Mouse (Mus musculus) midbrain, embryonic 15.5 days (tissue): ENCODE measurements at regions not wholly inside any gene's neighbourhood (a gene's known extent, or its start where the extent isn't known, plus 50 kb on each side); places are given as distances from the start of the nearest gene placed in this dataset.

ENCODE experiments used
- ATAC-seq: fragments of 200-750 bp; cut with Nextera tagmentation; replicated peaks from 2 replicates; pipeline ENCODE4 v1.8.0; 2017; ENCODE audit warnings: moderate TSS enrichment
- H3K27ac ChIP-seq: fragments of 300-500 bp; sonication (generic); 2 replicates; pipeline ENCODE4 v1.5.1; 2015; ENCODE audit warnings: mild to moderate bottlenecking, inconsistent platforms
- H3K27me3 ChIP-seq: fragments of 300-500 bp; sonication (generic); replicated peaks from 2 replicates; pipeline ENCODE4 v1.6.1; 2015; ENCODE audit warnings: inconsistent platforms
- H3K36me3 ChIP-seq: fragments of 300-500 bp; sonication (generic); replicated peaks from 2 replicates; pipeline ENCODE4 v1.6.1; 2015; ENCODE audit warnings: inconsistent platforms
- H3K4me1 ChIP-seq: fragments of 300-500 bp; sonication (generic); 2 replicates; pipeline ENCODE4 v1.6.1; 2015; ENCODE audit warnings: inconsistent platforms
- H3K4me2 ChIP-seq: fragments of 300-500 bp; sonication (generic); 2 replicates; pipeline ENCODE4 v1.6.1; 2015; ENCODE audit warnings: inconsistent platforms, mild to moderate bottlenecking, moderate library complexity
- H3K4me3 ChIP-seq: fragments of 300-500 bp; sonication (generic); 2 replicates; pipeline ENCODE4 v1.5.1; 2015; ENCODE audit warnings: mild to moderate bottlenecking, inconsistent platforms
- H3K9ac ChIP-seq: fragments of 300-500 bp; sonication (generic); 2 replicates; pipeline ENCODE4 v1.6.1; 2015; ENCODE audit warnings: mild to moderate bottlenecking, inconsistent platforms
- H3K9me3 ChIP-seq: fragments of 300-500 bp; sonication (generic); 2 replicates; pipeline ENCODE4 v1.6.1; 2016; ENCODE audit warnings: inconsistent platforms
- WGBS: fragments of 180-500 bp; shearing (Covaris S2); methylation state at CpG from one replicate; pipeline ENCODE4 v1.1.7; 2015; ENCODE audit warnings: mixed read lengths; 5-methylcytosine and 5-hydroxymethylcytosine counted together

DNA sequence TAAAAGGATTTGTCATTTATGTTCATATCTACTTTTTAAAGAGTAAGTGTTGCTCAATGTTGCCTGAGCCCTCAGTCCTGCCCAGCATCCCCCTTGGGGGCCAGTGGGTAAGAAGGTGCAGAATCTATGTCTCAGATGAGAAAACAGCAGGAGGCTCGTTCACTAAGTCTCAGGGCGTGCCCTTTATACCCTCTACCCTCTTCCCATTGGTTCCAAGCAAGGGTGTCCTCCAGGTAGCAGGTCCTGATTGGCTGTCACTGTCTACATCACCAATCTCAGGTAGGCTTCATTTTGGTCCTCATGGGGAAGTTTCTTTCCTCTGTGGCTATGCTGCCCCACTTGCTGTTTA lies 420.3 kb downstream of the Basp1 start:
- H3K36me3 ChIP-seq, result no peaks in the 10 kb centered on the region
- no peak overlapping the region; the same call in 1 of the 2 replicates for H3K4me2 ChIP-seq
- 78% methylated on average over 2 of the region's 2 CpGs for WGBS
- no peak overlapping the region for H3K9ac ChIP-seq
- no peak overlapping the region for H3K4me3 ChIP-seq
- no peaks in the 10 kb centered on the region for H3K27me3 ChIP-seq
- peak; percentile 64 for ATAC-seq
- peaks cover 10% of the 10 kb centered on the region for H3K4me1 ChIP-seq
- peak overlapping the region; percentile 85 for H3K27ac ChIP-seq
- no peaks in the 10 kb centered on the region for H3K9me3 ChIP-seq

DNA sequence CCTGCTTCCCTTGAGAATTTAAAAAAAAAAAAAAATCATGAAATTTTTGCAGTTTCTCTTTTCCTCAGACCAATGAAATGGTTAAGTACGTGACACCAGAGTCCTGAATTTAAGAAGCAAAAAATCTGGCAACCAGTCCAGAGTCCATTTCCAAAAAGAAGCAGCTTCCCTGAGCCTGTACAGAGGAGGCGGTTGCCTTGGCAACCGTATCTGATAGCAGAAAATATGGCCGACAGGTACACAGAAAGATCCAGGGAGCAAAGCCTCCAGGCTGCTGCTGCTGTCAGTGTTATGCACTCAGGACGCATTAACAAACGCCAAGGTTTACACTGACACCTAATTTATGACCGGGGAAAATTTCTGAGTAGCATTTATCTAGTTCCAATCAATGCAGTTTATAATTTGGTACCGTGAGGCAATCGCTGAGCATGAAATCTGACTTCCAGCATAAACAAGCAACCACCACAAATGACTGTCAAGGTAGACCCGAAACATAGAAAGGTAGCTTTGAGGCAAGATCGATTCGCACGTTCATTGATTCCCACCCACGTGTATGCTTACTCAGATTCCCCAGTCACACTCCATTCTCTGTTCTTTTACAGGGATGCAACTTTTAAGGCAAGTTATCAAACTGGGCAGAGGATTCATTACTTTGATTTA lies 420.8 kb downstream of the Basp1 start:
- H3K9ac ChIP-seq, result peak overlapping the region; percentile 22; the same call in 1 of the 2 replicates
- peak; percentile 96 for ATAC-seq

DNA sequence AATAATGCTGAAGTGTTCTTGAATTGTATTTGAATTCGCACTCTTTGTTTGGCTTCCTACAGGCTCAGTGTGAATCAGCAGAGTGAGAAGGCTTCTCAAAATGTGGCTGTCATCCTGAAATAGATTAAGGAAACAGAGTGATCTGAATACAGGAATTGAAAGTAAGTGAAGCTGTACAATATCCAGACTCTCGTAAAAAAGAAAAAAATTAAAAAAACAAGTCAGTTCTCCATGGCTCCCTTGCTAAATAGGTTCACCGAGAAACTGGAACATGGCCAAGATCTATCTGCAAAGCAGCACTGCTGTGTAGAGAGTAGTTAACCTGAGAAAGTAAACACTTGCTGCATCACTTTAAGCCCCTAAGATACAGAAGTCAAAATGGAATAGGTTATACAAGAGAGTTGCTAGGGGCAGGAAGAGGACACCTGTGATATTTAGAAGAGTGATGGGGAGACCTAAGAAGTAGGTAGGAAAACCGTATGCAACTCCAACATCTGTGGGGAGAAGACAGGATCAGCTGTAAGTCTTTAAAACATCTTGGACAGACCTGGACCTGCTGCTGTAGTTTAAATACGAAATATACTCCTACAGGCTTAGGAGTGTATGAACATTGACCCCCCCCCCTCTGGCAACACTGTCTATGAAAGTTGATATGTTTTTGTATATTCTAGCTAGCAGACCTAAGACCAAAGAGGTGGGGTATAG lies 423.3 kb downstream of the Basp1 start:
- Histone ChIP-seq H3K27me3 (no peaks in the 10 kb centered on the region), H3K4me2 (no peak overlapping the region), H3K9me3 (no peaks in the 10 kb centered on the region), H3K4me3 (no peak overlapping the region), H3K9ac (no peak overlapping the region), H3K36me3 (no peaks in the 10 kb centered on the region), H3K27ac (no peak overlapping the region), H3K4me1 (peaks cover 10% of the 10 kb centered on the region)
- ATAC-seq, result no peak
- WGBS, result 64% methylated on average over 5 of the region's 5 CpGs

More for the DNA sequence above, 420.8 kb downstream of the Basp1 start:
- Histone ChIP-seq H3K4me1 (peaks cover 10% of the 10 kb centered on the region), H3K27ac (peak overlapping the region; percentile 85), H3K27me3 (no peaks in the 10 kb centered on the region), H3K9me3 (no peaks in the 10 kb centered on the region), H3K4me3 (0 out of 2 replicates have a peak overlapping the region, but pooled peaks have one; percentile 16), H3K4me2 (peak overlapping the region; percentile 34), H3K36me3 (no peaks in the 10 kb centered on the region)
- 45% methylated on average over 14 of the region's 14 CpGs for WGBS

DNA sequence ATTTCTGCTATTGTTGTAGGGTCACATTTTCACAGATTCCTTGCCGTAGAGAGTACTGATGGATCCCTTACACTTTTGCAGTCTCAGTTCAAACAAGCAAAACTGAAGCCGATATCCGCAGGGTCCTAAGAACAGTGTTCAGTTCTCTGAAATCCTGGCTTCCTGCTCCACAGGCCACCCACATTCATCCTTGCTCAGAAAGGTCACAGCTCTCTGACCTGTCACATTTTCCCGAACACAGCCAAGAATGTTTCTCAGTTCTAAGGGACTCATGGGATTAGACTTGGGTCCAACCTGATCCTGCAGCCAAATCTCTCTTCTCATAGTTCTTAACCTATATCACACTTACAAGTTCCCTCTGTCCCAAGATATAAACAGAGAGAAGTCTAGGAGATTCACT lies 432.7 kb downstream of the Basp1 start:
- Histone ChIP-seq H3K9ac (no peak overlapping the region), H3K4me2 (no peak overlapping the region), H3K4me3 (no peak overlapping the region), H3K4me1 (no peaks in the 10 kb centered on the region), H3K9me3 (no peaks in the 10 kb centered on the region), H3K36me3 (no peaks in the 10 kb centered on the region), H3K27ac (no peak overlapping the region), H3K27me3 (no peaks in the 10 kb centered on the region)
- no peak for ATAC-seq
- 27% methylated on average over 4 of the region's 4 CpGs for WGBS

DNA sequence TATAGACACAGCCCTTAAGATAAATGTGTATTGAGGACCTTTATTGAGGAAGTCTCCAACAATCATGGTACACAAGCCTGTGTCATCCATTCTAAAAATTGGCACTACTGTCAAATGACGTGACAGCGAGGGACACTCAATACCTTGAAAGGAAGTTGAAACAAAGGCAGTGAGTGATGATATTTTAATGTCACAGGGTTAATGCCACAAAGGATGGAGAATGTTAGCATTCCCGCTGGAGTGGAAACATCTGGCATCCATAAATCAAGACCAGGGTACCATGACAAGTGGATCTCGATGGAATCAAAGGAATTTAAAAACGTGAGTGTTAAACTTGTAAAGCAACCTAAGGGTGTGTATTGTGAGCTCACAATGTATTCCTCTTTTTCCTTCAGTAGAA lies 441.5 kb downstream of the Basp1 start:
- H3K9me3 ChIP-seq, result no peaks in the 10 kb centered on the region
- no peak overlapping the region for H3K4me3 ChIP-seq
- H3K9ac ChIP-seq, result no peak overlapping the region
- 0 out of 2 replicates have a peak, but pooled peaks cover 7% of the 10 kb centered on the region for H3K4me1 ChIP-seq
- no peak overlapping the region for H3K4me2 ChIP-seq
- WGBS, result 64% methylated on average over 5 of the region's 5 CpGs
- no peak overlapping the region for H3K27ac ChIP-seq
- H3K36me3 ChIP-seq, result no peaks in the 10 kb centered on the region
- no peaks in the 10 kb centered on the region for H3K27me3 ChIP-seq
- ATAC-seq, result no peak

DNA sequence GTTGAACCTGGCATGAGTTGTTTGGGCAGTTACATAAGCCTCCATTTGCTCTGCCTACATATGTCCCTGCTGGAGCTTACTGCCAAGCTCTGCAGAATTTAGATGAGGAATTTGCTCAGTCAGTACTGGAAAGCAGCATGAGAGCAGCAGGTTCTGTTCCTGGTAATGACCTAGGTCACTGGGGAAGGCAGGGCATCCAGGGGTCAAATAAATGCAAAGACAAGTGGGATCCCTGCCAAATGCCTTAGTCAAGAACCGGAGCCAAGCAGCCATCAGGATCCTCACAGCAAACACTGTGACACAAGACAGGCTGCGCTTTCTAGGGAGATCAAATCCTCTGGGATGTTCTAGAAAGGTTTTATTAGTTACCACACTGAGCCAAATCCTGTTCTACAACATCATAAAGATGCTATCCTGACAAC lies 444.2 kb downstream of the Basp1 start:
- 36% methylated on average over 2 of the region's 2 CpGs for WGBS
- no peak overlapping the region for H3K9ac ChIP-seq
- H3K36me3 ChIP-seq, result no peaks in the 10 kb centered on the region
- no peak overlapping the region for H3K27ac ChIP-seq
- ATAC-seq, result peak; percentile 56; the same call in 1 of the 2 replicates
- 0 out of 2 replicates have a peak, but pooled peaks cover 7% of the 10 kb centered on the region for H3K4me1 ChIP-seq
- no peaks in the 10 kb centered on the region for H3K9me3 ChIP-seq
- H3K4me2 ChIP-seq, result no peak overlapping the region
- H3K4me3 ChIP-seq, result no peak overlapping the region
- H3K27me3 ChIP-seq, result no peaks in the 10 kb centered on the region

DNA sequence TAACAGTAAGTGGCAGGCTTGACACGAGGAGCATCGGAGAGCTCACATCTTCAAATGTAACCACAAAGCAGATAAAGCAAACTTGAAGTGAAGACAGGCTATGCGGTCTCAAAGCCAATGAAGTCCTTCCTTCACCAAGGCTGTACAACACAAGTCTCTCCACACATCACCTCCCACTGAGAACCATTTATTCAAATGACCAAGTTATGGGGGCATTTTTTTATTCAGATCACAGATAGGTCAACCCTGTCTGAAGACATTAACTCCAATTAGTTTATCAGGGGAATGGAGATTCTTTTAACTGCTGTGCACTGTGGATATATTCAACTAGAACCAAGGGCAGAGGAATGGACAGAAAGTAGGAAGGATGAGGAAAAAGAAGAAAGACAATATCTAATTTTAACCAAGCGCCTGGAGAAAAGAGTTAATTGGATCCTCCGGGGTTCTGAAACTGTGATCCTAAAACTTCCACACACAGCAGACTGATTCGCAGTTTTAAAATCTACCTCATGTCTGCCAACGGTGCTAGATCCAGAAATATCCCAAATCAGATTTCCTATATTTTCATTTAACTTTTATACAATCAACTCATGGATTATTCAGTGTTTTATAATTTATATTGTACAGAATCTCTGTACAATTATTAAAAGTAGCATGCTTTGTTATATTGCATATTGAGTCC lies 444.8 kb downstream of the Basp1 start:
- 83% methylated on average over 7 of the region's 7 CpGs for WGBS
- no peaks in the 10 kb centered on the region for H3K9me3 ChIP-seq

DNA sequence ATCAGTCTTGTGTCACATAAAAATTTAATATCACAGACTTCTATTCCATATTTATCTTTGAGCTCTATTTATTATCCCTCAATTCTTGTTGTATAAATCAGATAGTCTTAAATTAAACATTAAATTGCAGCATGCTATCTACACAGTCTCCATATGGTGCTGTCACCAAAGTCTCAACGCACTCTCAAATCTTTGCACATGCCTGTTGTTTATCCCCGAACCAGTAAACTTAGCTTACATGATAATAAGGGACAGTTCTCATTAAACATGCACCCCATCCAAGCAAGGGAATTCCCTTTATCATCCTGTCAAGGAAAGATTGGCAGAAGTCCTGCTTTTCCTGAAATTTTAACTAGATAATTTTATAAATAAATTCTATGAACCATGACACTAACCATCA lies 483.8 kb downstream of the Basp1 start:
- 66% methylated on average over 2 of the region's 2 CpGs for WGBS
- Histone ChIP-seq H3K4me1 (no peaks in the 10 kb centered on the region), H3K4me3 (no peak overlapping the region), H3K36me3 (no peaks in the 10 kb centered on the region), H3K4me2 (no peak overlapping the region), H3K27me3 (no peaks in the 10 kb centered on the region), H3K27ac (no peak overlapping the region), H3K9ac (no peak overlapping the region), H3K9me3 (no peaks in the 10 kb centered on the region)
- ATAC-seq, result no peak

More for the DNA sequence above, 444.8 kb downstream of the Basp1 start:
- Histone ChIP-seq H3K4me2 (no peak overlapping the region), H3K4me1 (0 out of 2 replicates have a peak, but pooled peaks cover 7% of the 10 kb centered on the region), H3K9ac (no peak overlapping the region), H3K4me3 (no peak overlapping the region), H3K27me3 (no peaks in the 10 kb centered on the region), H3K27ac (no peak overlapping the region), H3K36me3 (no peaks in the 10 kb centered on the region)
- ATAC-seq, result no peak

DNA sequence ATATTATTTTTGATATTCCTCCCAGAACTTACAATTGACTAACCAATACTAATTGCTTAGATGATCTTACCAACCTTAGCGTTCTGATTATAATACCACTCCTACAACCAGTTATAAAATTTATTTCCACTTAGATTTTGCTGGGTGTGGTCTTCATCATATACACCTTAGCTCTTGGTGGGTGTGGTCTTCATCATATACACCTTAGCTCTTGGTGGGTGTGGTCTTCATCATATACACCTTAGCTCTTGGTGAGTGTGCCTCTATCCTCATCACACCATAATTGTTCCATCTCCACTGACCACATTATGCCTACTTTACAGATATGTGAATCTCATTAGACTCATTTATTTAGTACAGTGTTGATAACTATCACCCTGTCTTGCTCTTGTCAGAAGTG lies 501.7 kb downstream of the Basp1 start:
- Histone ChIP-seq H3K4me3 (no peak overlapping the region), H3K36me3 (no peaks in the 10 kb centered on the region), H3K4me1 (no peaks in the 10 kb centered on the region), H3K27ac (no peak overlapping the region), H3K9ac (no peak overlapping the region), H3K9me3 (no peaks in the 10 kb centered on the region), H3K27me3 (no peaks in the 10 kb centered on the region), H3K4me2 (no peak overlapping the region)
- WGBS, result 77% methylated on average over 1 of the region's 1 CpGs
- ATAC-seq, result no peak

DNA sequence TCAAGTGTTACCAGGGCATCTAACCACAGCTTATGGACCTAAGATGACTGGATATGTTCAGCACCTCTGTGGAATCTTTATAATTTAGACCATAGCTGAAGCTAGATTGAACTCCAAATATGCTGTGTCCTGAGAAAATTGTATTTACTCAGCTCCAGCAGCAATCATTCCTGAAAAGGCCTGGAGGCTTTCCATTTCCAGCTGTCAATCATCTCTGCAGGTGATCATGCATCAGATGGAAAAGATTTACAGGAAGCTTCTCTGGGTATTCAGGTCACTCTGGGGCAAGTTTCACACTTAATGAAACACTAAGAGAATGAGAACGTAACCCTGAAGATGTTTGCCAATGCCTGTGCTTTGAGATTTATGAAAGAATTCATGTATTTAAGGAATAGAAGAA lies 502.1 kb downstream of the Basp1 start:
- no peaks in the 10 kb centered on the region for H3K36me3 ChIP-seq
- H3K4me1 ChIP-seq, result no peaks in the 10 kb centered on the region
- H3K9ac ChIP-seq, result no peak overlapping the region
- 38% methylated on average over 1 of the region's 1 CpGs for WGBS
- no peaks in the 10 kb centered on the region for H3K9me3 ChIP-seq
- no peak overlapping the region for H3K4me2 ChIP-seq
- no peaks in the 10 kb centered on the region for H3K27me3 ChIP-seq
- no peak overlapping the region for H3K4me3 ChIP-seq
- no peak overlapping the region for H3K27ac ChIP-seq
- 0 out of 2 replicates have a peak, but pooled peaks have one; percentile 17 for ATAC-seq

DNA sequence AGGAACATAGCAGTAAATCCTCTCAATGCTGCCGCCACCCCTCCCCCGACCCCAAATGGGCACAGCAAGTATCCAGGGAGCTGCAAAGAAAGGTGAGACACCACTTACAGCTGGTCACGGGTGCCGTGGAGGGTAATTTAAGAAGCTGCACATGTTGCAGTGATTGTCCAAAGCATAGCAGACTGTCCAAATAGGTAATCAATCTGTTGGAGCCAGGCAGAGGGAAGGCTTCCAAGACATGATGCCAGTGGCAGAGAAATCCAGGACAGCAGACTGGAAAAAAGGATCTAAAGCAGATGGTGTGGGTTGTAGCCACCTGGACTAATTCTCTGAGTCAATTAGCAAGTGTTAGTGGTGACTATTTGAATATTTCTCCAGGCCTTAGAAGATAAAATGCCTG lies 506.6 kb downstream of the Basp1 start:
- no peak overlapping the region for H3K27ac ChIP-seq
- H3K9me3 ChIP-seq, result no peaks in the 10 kb centered on the region
- WGBS, result 68% methylated on average over 4 of the region's 4 CpGs
- ATAC-seq, result 0 out of 2 replicates have a peak, but pooled peaks have one; percentile 20
- H3K4me2 ChIP-seq, result no peak overlapping the region
- H3K4me1 ChIP-seq, result no peaks in the 10 kb centered on the region
- H3K36me3 ChIP-seq, result no peaks in the 10 kb centered on the region
- H3K27me3 ChIP-seq, result no peaks in the 10 kb centered on the region
- no peak overlapping the region for H3K9ac ChIP-seq
- H3K4me3 ChIP-seq, result no peak overlapping the region

DNA sequence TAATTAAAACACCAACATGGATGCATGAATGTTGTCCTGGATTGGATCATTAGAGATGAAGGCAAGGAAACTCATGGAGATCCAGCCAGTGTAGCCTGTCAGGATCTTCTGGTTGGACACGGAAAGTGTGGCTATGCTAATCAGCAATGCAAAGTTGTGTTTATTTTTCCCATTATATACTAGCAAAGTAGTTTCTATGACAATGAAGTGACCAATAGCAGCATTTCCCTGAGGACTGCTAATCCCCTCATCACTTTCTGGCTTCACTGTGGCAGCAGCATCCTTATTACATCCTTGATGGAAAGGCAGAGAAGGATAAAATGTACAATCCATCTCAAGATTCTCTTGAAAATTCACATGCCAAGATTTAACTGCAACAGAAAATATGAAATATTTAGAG lies 534.7 kb downstream of the Basp1 start:
- 8% methylated on average over 1 of the region's 1 CpGs for WGBS
- Histone ChIP-seq H3K4me1 (peaks cover 21% of the 10 kb centered on the region), H3K27ac (peak overlapping the region; percentile 30; the same call in 1 of the 2 replicates), H3K9me3 (no peaks in the 10 kb centered on the region), H3K36me3 (no peaks in the 10 kb centered on the region), H3K9ac (no peak overlapping the region), H3K4me3 (no peak overlapping the region), H3K27me3 (no peaks in the 10 kb centered on the region), H3K4me2 (no peak overlapping the region)
- ATAC-seq, result 0 out of 2 replicates have a peak, but pooled peaks have one; percentile 37
